Mouse (Mus musculus) bone marrow, adult 2 months (tissue): ENCODE data around the gene 4933417A18Rik. TPM values are rescaled to one million over a fixed set of nuclear protein-coding genes. Genes with fewer than 3 reads are reported as not detected.
"Not testable (repeated sequence)": the region's sequence is repeated elsewhere in the genome, so short reads cannot be mapped to it uniquely, and the experiment has no call there.

Experiments
- H3K27ac ChIP-seq: fragments of 200-500 bp; 2 replicates; pipeline ENCODE4 v1.5.1; 2012; ENCODE audit warnings: low read depth, mild to moderate bottlenecking, control low read depth, inconsistent platforms, low read length; ENCODE audit not compliant: control insufficient read depth, poor library complexity, insufficient read depth
- H3K4me1 ChIP-seq: fragments of 200-500 bp; 2 replicates; pipeline ENCODE4 v1.6.1; 2011; ENCODE audit warnings: low read length; ENCODE audit not compliant: control insufficient read depth, insufficient read depth
- H3K4me3 ChIP-seq: fragments of 200-500 bp; replicated peaks from 2 replicates; pipeline ENCODE3; 2011; ENCODE audit warnings: mild to moderate bottlenecking, low read depth, low read length, control low read depth; ENCODE audit not compliant: control insufficient read depth
- CTCF ChIP-seq: fragments of 200-500 bp; IDR thresholded peaks from 2 replicates; pipeline ENCODE4 v1.5.1; 2011; ENCODE audit warnings: low read length, control low read depth; ENCODE audit not compliant: control insufficient read depth, insufficient read depth
- POLR2A ChIP-seq: fragments of 200-500 bp; IDR thresholded peaks from 2 replicates; pipeline ENCODE4 v1.6.1; 2011; ENCODE audit warnings: low read depth, mild to moderate bottlenecking, control low read depth, low read length, borderline replicate concordance; ENCODE audit not compliant: control insufficient read depth
- WGBS: fragments of 180-500 bp; shearing (Covaris S2); methylation state at CpG from one replicate; pipeline ENCODE4 v1.1.7; 2018; 5-methylcytosine and 5-hydroxymethylcytosine counted together
- polyA plus RNA-seq: library from polyadenylated mRNA; stranded (reverse); fragments of >200 nt; gene quantifications from 2 replicates; pipeline ENCODE4 v1.2.4, GENCODE M21; 2011; ENCODE audit warnings: low replicate concordance; ENCODE audit not compliant: missing spikeins, insufficient read depth, insufficient read length

Gene 4933417A18Rik
- not detected in 2 replicates for polyA plus RNA-seq

DNA sequence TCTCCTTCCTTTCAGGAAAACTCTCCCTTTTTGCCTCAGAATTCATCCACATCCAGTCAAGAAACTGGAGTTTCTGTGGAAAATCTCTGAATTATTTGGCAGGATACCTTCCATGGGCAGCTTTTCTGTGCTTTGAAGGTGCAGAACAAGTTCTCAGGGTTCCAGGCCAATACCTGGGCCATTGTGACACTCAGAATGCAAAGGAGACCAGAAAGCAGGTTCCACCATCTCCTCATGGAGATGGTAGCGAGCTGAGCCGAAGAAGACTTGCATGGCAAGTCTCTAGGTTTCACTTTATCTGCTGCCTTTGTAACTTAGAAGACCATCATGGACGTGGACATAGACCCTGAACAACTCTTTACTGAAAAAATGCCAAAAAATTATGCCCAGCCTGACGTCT is at the start of gene 4933417A18Rik, which contains the start of gene Fam217a:
4933417A18Rik (plus strand) TSS at position 200 of the 400 bp plus-strand sequence.
Fam217a (minus strand) TSS at position 101 of the 400 bp plus-strand sequence.
- 71% methylated on average over 4 of the region's 4 CpGs for WGBS
- Histone ChIP-seq H3K27ac (no peak within 1 kb of the TSS), H3K4me1 (no peaks in the 10 kb centered on the region), H3K4me3 (no peak within 1 kb of the TSS)
- TF ChIP-seq POLR2A: no peak

- H3K4me3 ChIP-seq: peak overlapping the region; percentile 89
- H3K4me1 ChIP-seq, H3K27ac ChIP-seq: not testable (repeated sequence)
- 7% methylated on average over 13 of the region's 13 CpGs for WGBS
Measured at GRCm38 (mm10) chr13:34874736-34875135, 49.5 kb upstream of the 4933417A18Rik start.

DNA sequence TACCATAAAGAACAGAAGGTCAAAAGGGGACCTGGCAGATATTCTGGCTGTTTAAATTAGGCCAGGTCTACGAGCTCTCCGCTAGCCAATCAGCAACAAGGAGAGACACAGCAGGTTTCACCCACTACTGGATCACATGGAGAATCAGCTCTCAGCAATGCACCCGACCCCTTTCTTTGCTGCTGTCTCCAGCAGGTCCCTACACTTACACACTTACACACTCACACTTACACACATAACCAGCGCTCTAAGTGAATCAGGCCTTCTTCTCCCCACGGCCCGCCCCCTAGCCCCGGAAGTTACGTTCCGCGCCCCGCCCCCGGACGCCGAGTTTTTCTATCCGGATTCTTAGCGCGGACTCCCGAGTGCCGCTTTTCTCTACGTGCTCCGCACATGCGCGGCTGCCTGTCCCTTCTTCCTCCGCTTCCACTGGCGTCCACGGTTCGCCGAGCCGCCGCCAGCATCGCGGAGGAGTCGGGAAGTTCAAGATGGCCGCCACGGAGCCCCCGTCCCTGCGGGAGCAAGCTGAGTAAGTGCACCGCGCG is 49.0 kb upstream of the 4933417A18Rik start, which contains the start of gene Prpf4b:
Prpf4b (plus strand) TSS at position 137 of the 545 bp plus-strand sequence.
- H3K4me3 ChIP-seq: peak within 1 kb of the TSS; percentile 89
- H3K4me1 ChIP-seq: no peaks in the 10 kb centered on the region; the same call in 1 of the 2 replicates
- TF ChIP-seq CTCF (no peak), POLR2A (peak; percentile 85; the same call in 1 of the 2 replicates)
- WGBS: under 1% methylated on average over 40 of the region's 40 CpGs
- peak within 1 kb of the TSS; percentile 97 for H3K27ac ChIP-seq

DNA sequence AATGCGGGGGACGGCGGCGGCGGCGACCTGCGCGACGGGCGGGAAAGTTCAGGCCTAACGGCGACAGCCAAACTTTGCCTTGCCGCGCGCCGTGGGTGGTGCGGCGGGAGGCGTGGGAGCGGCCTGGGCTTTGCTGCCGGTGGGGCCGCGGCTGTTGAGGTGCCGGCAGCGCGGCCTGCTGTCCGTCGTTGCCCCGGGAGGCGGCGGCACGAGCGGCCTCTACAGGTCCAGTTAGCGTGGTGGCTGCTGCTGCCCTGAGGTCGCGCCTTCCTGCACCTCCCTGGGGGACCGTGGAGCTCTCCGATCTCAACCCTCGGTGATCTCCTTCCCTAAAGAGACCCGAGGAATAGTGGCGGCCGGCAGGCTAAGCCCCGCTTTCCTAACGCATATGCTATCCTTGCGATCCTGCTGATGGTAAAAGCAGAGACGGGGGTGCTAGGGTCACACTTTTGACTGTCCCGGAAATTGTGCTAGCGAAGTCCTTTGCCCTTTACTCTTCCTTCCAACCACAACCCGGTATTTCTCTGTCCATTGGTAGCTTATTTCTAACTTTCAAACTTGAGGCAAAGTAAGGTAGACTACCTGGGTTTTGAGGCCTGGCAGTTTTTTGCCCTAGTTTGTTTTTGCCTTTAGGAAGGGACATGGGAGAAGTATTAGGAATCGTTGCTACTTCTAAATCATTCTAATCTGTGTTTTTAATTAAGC is 48.3 kb upstream of the 4933417A18Rik start:
- peak; percentile 32; the same call in 1 of the 2 replicates for TF ChIP-seq CTCF
- TF ChIP-seq POLR2A: 0 out of 2 replicates have a peak, but pooled peaks have one; percentile 6
- no peaks in the 10 kb centered on the region; the same call in 1 of the 2 replicates for H3K4me1 ChIP-seq
- under 1% methylated on average over 49 of the region's 50 CpGs for WGBS
- peak overlapping the region; percentile 89 for H3K4me3 ChIP-seq
- H3K27ac ChIP-seq: peak overlapping the region; percentile 97

GRCm38 (mm10) chr13:34876481-34876880 is 47.7 kb upstream of the 4933417A18Rik start:
- H3K4me1 ChIP-seq: no peaks in the 10 kb centered on the region; the same call in 1 of the 2 replicates
- TF ChIP-seq CTCF: no peak
- TF ChIP-seq POLR2A: no peak
- H3K4me3 ChIP-seq: peak overlapping the region; percentile 89
- no peak overlapping the region for H3K27ac ChIP-seq
- WGBS: 2% methylated on average over 3 of the region's 3 CpGs

DNA sequence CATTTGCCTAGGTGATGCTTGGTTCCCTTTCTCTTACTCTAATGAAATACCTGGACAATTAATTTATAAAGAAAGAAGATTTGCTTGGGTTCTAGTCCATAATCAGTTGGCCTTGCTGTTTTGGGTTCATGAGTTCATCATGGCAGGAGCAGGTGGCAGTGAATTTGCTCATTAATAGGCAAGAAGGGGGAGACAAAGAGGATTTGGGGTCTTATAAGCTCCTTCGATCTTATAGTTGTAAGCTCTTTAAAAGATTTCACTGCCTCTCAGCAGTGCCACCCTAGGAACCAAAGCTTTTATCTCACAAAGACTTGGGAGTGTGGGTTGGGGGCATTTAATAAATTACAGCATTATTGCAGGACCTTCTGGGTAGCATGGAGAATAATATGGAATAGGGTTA is 31.3 kb upstream of the 4933417A18Rik start:
- Histone ChIP-seq H3K4me1 (no peaks in the 10 kb centered on the region), H3K27ac (no peak overlapping the region), H3K4me3 (no peak overlapping the region)
- TF ChIP-seq CTCF (no peak), POLR2A (no peak)
- WGBS: 82% methylated on average over 1 of the region's 1 CpGs

GRCm38 (mm10) chr13:34914614-34915013 is 9.6 kb upstream of the 4933417A18Rik start:
- 3% methylated on average over 9 of the region's 9 CpGs for WGBS
- Histone ChIP-seq H3K27ac (no peak overlapping the region), H3K4me3 (no peak overlapping the region), H3K4me1 (no peaks in the 10 kb centered on the region; the same call in 1 of the 2 replicates)
- TF ChIP-seq POLR2A (no peak), CTCF (no peak)

- WGBS: 37% methylated on average over 37 of the region's 37 CpGs
Measured at GRCm38 (mm10) chr13:34916520-34917167, 7.6 kb upstream of the 4933417A18Rik start.

More at GRCm38 (mm10) chr13:34916520-34917167, 7.6 kb upstream of the 4933417A18Rik start:
- no peak for TF ChIP-seq POLR2A
- no peak for TF ChIP-seq CTCF
- Histone ChIP-seq H3K27ac (no peak overlapping the region), H3K4me3 (no peak overlapping the region), H3K4me1 (no peaks in the 10 kb centered on the region; the same call in 1 of the 2 replicates)
